Comparison of ENCODE assay signal across 20 mouse cellular contexts in the genomic region with DNA sequence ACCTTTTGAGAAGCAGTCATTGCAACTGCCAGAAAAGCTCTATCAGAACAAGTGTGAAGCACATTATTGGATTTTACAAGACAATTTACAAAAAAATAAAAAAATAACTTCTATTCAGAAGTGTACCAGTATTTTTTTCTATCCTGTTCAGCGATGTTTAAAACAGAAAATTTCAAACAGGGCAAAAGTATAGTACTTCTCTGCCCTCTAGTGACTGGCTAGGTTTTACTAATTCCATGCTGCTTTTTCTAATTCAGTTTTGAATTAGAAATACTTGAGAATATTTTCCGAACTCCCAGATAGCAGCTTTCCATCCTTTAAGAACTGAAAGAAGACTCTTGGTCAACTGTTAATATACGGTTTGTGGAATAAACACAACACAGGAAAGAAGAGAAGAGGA.
A peak's percentile ranks its signal among the peaks of the same experiment; 100 is the strongest.
DNase-seq lines count a peak whose midpoint lies in the region; ATAC-seq and TF ChIP-seq lines count a peak whose summit lies in the region.
"Had no signal": no experiment of that assay in that cellular context is flagged by ENCODE, and none has a peak within 500 bp of the region (broad histone marks: within the 10 kb centered on the region; RNA-seq: fewer than 3 reads in every experiment).

No protein-coding gene starts in this region.

- TF ChIP-seq CTCF in lung, embryonic 14.5 days (IDR thresholded peaks at IDR 0.05; ENCODE audit: low read depth) = peak; percentile 28; the same call in 1 of the 2 replicates
- peak in 1 of 2 experiments; percentile 53; a peak in 2 of 4 replicates for TF ChIP-seq CTCF in CH12.LX (conservative IDR thresholded peaks at IDR 0.05 in 1 of 2, IDR thresholded peaks at IDR 0.05 in 1 of 2; ENCODE audit: low read depth in 2 of 2, low read length in 2 of 2)

- H3K4me3 ChIP-seq in hindbrain, embryonic 14.5 days (replicated peaks; ENCODE audit: low read length) = no peak overlapping the region
- H3K4me3 ChIP-seq in hindbrain, embryonic 16.5 days (ENCODE audit: low read length) = no peak overlapping the region
- H3K4me3 ChIP-seq in lung, embryonic 14.5 days (ENCODE audit: low read depth, low read length) = no peak overlapping the region
- no peak overlapping the region for H3K4me3 ChIP-seq in CH12.LX (replicated peaks in 1 of 3; ENCODE audit: low read depth in 2 of 3, low read length in 2 of 3, poor library complexity in 1 of 3)
- H3K4me3 ChIP-seq: heart, embryonic 15.5 days; limb, embryonic 12.5 days; megakaryocyte, embryonic 14.5 days; midbrain, embryonic 13.5 days had no signal

- peaks cover 9% of the 10 kb centered on the region for H3K79me2 ChIP-seq in CH12.LX (replicated peaks; ENCODE audit: control insufficient read depth, extremely low read depth, insufficient read depth, poor library complexity, severe bottlenecking)

- H3K9me3 ChIP-seq in hindbrain, embryonic 14.5 days (ENCODE audit: control insufficient read depth, low read length) = no peaks in the 10 kb centered on the region
- H3K9me3 ChIP-seq in hindbrain, embryonic 16.5 days (ENCODE audit: control insufficient read depth, low read length) = no peaks in the 10 kb centered on the region
- no peaks in the 10 kb centered on the region for H3K9me3 ChIP-seq in lung, embryonic 14.5 days (ENCODE audit: low read depth, low read length)
- H3K9me3 ChIP-seq in CH12.LX (replicated peaks; ENCODE audit: low read length) = no peaks in the 10 kb centered on the region
- H3K9me3 ChIP-seq: heart, embryonic 15.5 days; limb, embryonic 12.5 days; megakaryocyte, embryonic 14.5 days; midbrain, embryonic 13.5 days had no signal

- H3K36me3 ChIP-seq in hindbrain, embryonic 14.5 days (replicated peaks; ENCODE audit: control insufficient read depth, insufficient read depth) = no peaks in the 10 kb centered on the region
- H3K36me3 ChIP-seq in hindbrain, embryonic 16.5 days (ENCODE audit: control insufficient read depth, insufficient read depth, low read length) = no peaks in the 10 kb centered on the region
- no peaks in the 10 kb centered on the region for H3K36me3 ChIP-seq in lung, embryonic 14.5 days (ENCODE audit: insufficient read depth)
- H3K36me3 ChIP-seq in CH12.LX (replicated peaks in 1 of 2; ENCODE audit: control insufficient read depth in 1 of 2, insufficient read depth in 1 of 2, low read length in 1 of 2) = peaks cover 0 to 19% of the 10 kb centered on the region in 2 experiments
- H3K36me3 ChIP-seq: heart, embryonic 15.5 days; limb, embryonic 12.5 days; midbrain, embryonic 13.5 days had no signal

- DNase-seq in hindbrain, embryonic 14.5 days (ENCODE audit: low spot score) = peak; percentile 30
- DNase-seq in lung, embryonic 14.5 days = peak; percentile 56
- DNase-seq in lung, postnatal 10 days = no peak
- DNase-seq in CH12.LX (ENCODE audit: extremely low read depth) = no peak
- DNase-seq in adipocyte (ENCODE audit: low spot score) = peak; percentile 48
- DNase-seq in cerebellum, adult 11-12 months = no peak
- no peak for DNase-seq in B cell, adult 2 months
- DNase-seq: adrenal gland, adult 8-10 months; cerebellum, adult 8-10 months; heart, postnatal 4 days; kidney, adult 18-20 months; kidney, postnatal 10 days; liver, postnatal 0 days had no signal

- peak; percentile 49 for TF ChIP-seq RAD21 in CH12.LX (IDR thresholded peaks at IDR 0.05; ENCODE audit: low read depth, low read length)

- WGBS in hindbrain, embryonic 14.5 days = 85% methylated on average over 3 of the region's 3 CpGs
- 79% methylated on average over 3 of the region's 3 CpGs for WGBS in hindbrain, embryonic 16.5 days
- WGBS in lung, embryonic 14.5 days = 71% methylated on average over 3 of the region's 3 CpGs

- ATAC-seq in hindbrain, embryonic 14.5 days (ENCODE audit: low FRiP score) = no peak
- ATAC-seq in hindbrain, embryonic 16.5 days = no peak
- ATAC-seq in lung, embryonic 14.5 days (ENCODE audit: insufficient read depth) = no peak
- ATAC-seq: forebrain, embryonic 16.5 days; liver, postnatal 0 days; midbrain, embryonic 13.5 days had no signal

- no peak overlapping the region for H3K4me2 ChIP-seq in hindbrain, embryonic 14.5 days (replicated peaks)
- H3K4me2 ChIP-seq in hindbrain, embryonic 16.5 days (ENCODE audit: low read length) = no peak overlapping the region
- H3K4me2 ChIP-seq in lung, embryonic 14.5 days = no peak overlapping the region
- H3K4me2 ChIP-seq in CH12.LX (ENCODE audit: insufficient read depth, low read depth, poor library complexity, severe bottlenecking) = no peak overlapping the region
- H3K4me2 ChIP-seq: heart, embryonic 15.5 days; limb, embryonic 12.5 days; liver, embryonic 11.5 days; midbrain, embryonic 13.5 days had no signal

- no peak for TF ChIP-seq POLR2A in CH12.LX (IDR thresholded peaks at IDR 0.05; ENCODE audit: low read depth, low read length)

- in situ Hi-C loops in CH12.LX (cut with MboI; ENCODE audit: low pct_ligation_motif_present, low pct_unique_long_range_greater_than_20kb, low sequenced_read_pairs) = loop anchor here (10.0 kb wide), 1 partner anchor 413 kb away; no protein-coding TSS in a partner anchor

- dilution Hi-C loops in CH12.LX (cut with MboI; ENCODE audit: extremely low pct_ligation_motif_present, extremely low pct_unique_long_range_greater_than_20kb, low sequenced_read_pairs) = no loop called here

- no peaks in the 10 kb centered on the region for H3K4me1 ChIP-seq in hindbrain, embryonic 14.5 days (replicated peaks; ENCODE audit: control insufficient read depth, insufficient read depth, low read length)
- no peaks in the 10 kb centered on the region for H3K4me1 ChIP-seq in hindbrain, embryonic 16.5 days (ENCODE audit: control insufficient read depth, insufficient read depth, low read depth, low read length)
- H3K4me1 ChIP-seq in lung, embryonic 14.5 days (ENCODE audit: insufficient read depth) = no peaks in the 10 kb centered on the region
- peaks cover 9 to 37% of the 10 kb centered on the region in 2 experiments for H3K4me1 ChIP-seq in CH12.LX (ENCODE audit: control insufficient read depth in 1 of 2, insufficient read depth in 2 of 2)
- H3K4me1 ChIP-seq: heart, embryonic 15.5 days; midbrain, embryonic 13.5 days had no signal

- TF ChIP-seq EP300 in CH12.LX (IDR thresholded peaks at IDR 0.05; ENCODE audit: low read length) = no peak

- no peak overlapping the region for H3K27ac ChIP-seq in hindbrain, embryonic 14.5 days
- no peak overlapping the region for H3K27ac ChIP-seq in hindbrain, embryonic 16.5 days (ENCODE audit: low read depth, low read length)
- no peak overlapping the region for H3K27ac ChIP-seq in lung, embryonic 14.5 days (ENCODE audit: low read depth)
- no peak overlapping the region for H3K27ac ChIP-seq in CH12.LX (ENCODE audit: insufficient read depth, low read depth)
- H3K27ac ChIP-seq: heart, embryonic 15.5 days; limb, embryonic 12.5 days; midbrain, embryonic 13.5 days had no signal

- no peaks in the 10 kb centered on the region for H3K27me3 ChIP-seq in hindbrain, embryonic 14.5 days (ENCODE audit: control insufficient read depth, insufficient read depth, low read length)
- no peaks in the 10 kb centered on the region for H3K27me3 ChIP-seq in hindbrain, embryonic 16.5 days (replicated peaks; ENCODE audit: control insufficient read depth, insufficient read depth, low read length)
- no peaks in the 10 kb centered on the region for H3K27me3 ChIP-seq in lung, embryonic 14.5 days (ENCODE audit: insufficient read depth, low read length)
- H3K27me3 ChIP-seq in CH12.LX (replicated peaks) = no peaks in the 10 kb centered on the region
- H3K27me3 ChIP-seq: heart, embryonic 15.5 days; limb, embryonic 12.5 days; megakaryocyte, embryonic 14.5 days; midbrain, embryonic 13.5 days had no signal

- H3K9ac ChIP-seq in hindbrain, embryonic 14.5 days = no peak overlapping the region
- no peak overlapping the region for H3K9ac ChIP-seq in hindbrain, embryonic 16.5 days (ENCODE audit: low read depth, low read length)
- no peak overlapping the region for H3K9ac ChIP-seq in lung, embryonic 14.5 days
- H3K9ac ChIP-seq in CH12.LX (ENCODE audit: insufficient read depth, low read depth) = no peak overlapping the region
- H3K9ac ChIP-seq: heart, embryonic 15.5 days; limb, embryonic 12.5 days; liver, postnatal 0 days; midbrain, embryonic 13.5 days had no signal

TF ChIP-seq in CH12.LX, 34 proteins besides CTCF, POLR2A, EP300 and RAD21:
- TF ChIP-seq TBP (conservative IDR thresholded peaks at IDR 0.05; ENCODE audit: low read depth, low read length) (no peak), TCF12 (IDR thresholded peaks at IDR 0.05; ENCODE audit: low read depth, low read length) (no peak), ZNF384 (IDR thresholded peaks at IDR 0.05; ENCODE audit: low read depth, low read length) (peak; percentile 49; the same call in 1 of the 2 replicates), ZMIZ1 (IDR thresholded peaks at IDR 0.05; ENCODE audit: low read depth, low read length) (no peak), USF2 (conservative IDR thresholded peaks at IDR 0.05; ENCODE audit: low read depth, low read length) (no peak), MYC (IDR thresholded peaks at IDR 0.05; ENCODE audit: low read depth, low read length) (0 out of 2 replicates have a peak, but pooled peaks have one; percentile 25), SMC3 (IDR thresholded peaks at IDR 0.05; ENCODE audit: low read depth, low read length) (0 out of 2 replicates have a peak, but pooled peaks have one; percentile 7), POLR2AphosphoS2 (IDR thresholded peaks at IDR 0.05; ENCODE audit: low read depth, low read length) (no peak), JUND (conservative IDR thresholded peaks at IDR 0.05; ENCODE audit: low read depth, low read length) (no peak), MAZ (IDR thresholded peaks at IDR 0.05; ENCODE audit: low read depth, low read length) (no peak), USF1 (IDR thresholded peaks at IDR 0.05; ENCODE audit: low read depth, low read length) (no peak), E2F4 (IDR thresholded peaks at IDR 0.05; ENCODE audit: insufficient replicate concordance, low read depth, low read length) (no peak)

Comparison
In these comparisons a context has a peak if more than half of its experiments do, and no peak if none do; other contexts are left out.
1. DNase-seq: peak in hindbrain, embryonic 14.5 days (single experiment), lung, embryonic 14.5 days (single experiment) and adipocyte (single experiment); none in lung, postnatal 10 days (single experiment), CH12.LX (single experiment), cerebellum, adult 11-12 months (single experiment) and B cell, adult 2 months (0 of 2).